Comparison of ENCODE assay signal across 8 mouse cellular contexts in the genomic region with DNA sequence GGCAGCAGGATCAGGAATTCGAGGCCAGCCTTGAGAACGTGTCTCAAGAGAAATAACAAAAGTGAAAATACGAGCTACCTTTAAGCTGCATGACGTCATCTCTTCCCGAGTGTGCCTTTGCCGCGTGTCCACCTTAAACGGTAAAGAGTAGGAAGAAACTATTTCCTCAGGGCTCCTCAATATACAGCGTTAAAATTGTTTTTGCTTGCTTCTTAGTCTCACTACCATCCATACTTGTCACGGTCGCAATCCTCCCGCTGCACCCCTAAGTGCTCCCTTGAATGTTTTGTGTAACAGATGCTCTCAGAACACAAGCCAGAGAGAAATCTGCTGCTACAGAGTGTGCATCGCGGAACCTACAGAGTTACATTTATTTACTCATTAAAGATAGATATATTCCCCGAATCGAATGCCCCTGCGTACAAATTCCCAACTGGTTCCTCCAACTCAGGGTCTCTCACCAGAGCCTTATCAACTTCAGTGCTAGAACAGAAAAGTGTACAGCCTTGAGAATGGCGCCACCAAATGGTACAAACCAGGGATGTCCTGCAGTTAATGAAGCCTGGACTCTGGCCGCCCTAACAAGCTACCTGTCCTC. TPM values are rescaled to one million over a fixed set of nuclear protein-coding genes. Genes with fewer than 3 reads are reported as not detected.
DNase-seq lines count a peak whose midpoint lies in the region; ATAC-seq and TF ChIP-seq lines count a peak whose summit lies in the region.

No protein-coding gene starts in this region.

- peak; percentile 68 for ATAC-seq in frontal cortex, adult (ENCODE audit: low TSS enrichment)
- ATAC-seq in lung, embryonic 15.5 days (ENCODE audit: borderline replicate concordance, extremely low read depth, low FRiP score, low TSS enrichment): peak; percentile 32; the same call in 1 of the 2 replicates

- DNase-seq in MN1 (ENCODE audit: low spot score): peak; percentile 76
- DNase-seq in cerebellum, adult 9-10 months: peak; percentile 92
- peak; percentile 70 for DNase-seq in hindbrain, embryonic 10.5 days (ENCODE audit: low spot score)
- DNase-seq in layer of hippocampus, adult 9-10 months (ENCODE audit: low spot score): peak; percentile 74
- peak; percentile 45 to 57 for DNase-seq in thymus, adult 18-20 months

- no peaks in the 10 kb centered on the region for H3K36me3 ChIP-seq in hindbrain, embryonic 10.5 days
- H3K36me3 ChIP-seq in lung, embryonic 15.5 days: no peaks in the 10 kb centered on the region

- H3K27me3 ChIP-seq in hindbrain, embryonic 10.5 days (ENCODE audit: insufficient read depth, poor library complexity, severe bottlenecking): no peaks in the 10 kb centered on the region
- no peaks in the 10 kb centered on the region for H3K27me3 ChIP-seq in lung, embryonic 15.5 days

- TF ChIP-seq CTCF in olfactory bulb, adult 2 months (IDR thresholded peaks at IDR 0.05; ENCODE audit: insufficient read depth, low read depth, low read length): no peak

- peak overlapping the region; percentile 45 for H3K9ac ChIP-seq in lung, embryonic 15.5 days

- H3K4me2 ChIP-seq in lung, embryonic 15.5 days: peak overlapping the region; percentile 64

- peak overlapping the region; percentile 92 for H3K27ac ChIP-seq in hindbrain, embryonic 10.5 days
- peak overlapping the region; percentile 59 for H3K27ac ChIP-seq in lung, embryonic 15.5 days
- no peak overlapping the region for H3K27ac ChIP-seq in olfactory bulb, adult 2 months (ENCODE audit: insufficient read depth, low read depth, low read length)

- no peak for TF ChIP-seq POLR2A in olfactory bulb, adult 2 months (IDR thresholded peaks at IDR 0.05; ENCODE audit: insufficient read depth, low read depth, low read length)

- under 1% methylated on average over 19 of the region's 19 CpGs for WGBS in hindbrain, embryonic 10.5 days
- 1% methylated on average over 19 of the region's 19 CpGs for WGBS in lung, embryonic 15.5 days
- 1% methylated on average over 19 of the region's 19 CpGs for WGBS in olfactory bulb, adult 2 months

- peaks cover 17% of the 10 kb centered on the region; the same call in 1 of the 2 replicates for H3K4me1 ChIP-seq in hindbrain, embryonic 10.5 days (replicated peaks)
- H3K4me1 ChIP-seq in lung, embryonic 15.5 days: peaks cover 7% of the 10 kb centered on the region; the same call in 1 of the 2 replicates
- H3K4me1 ChIP-seq in olfactory bulb, adult 2 months (ENCODE audit: control insufficient read depth, insufficient read depth, low read length): no peaks in the 10 kb centered on the region

- H3K4me3 ChIP-seq in hindbrain, embryonic 10.5 days: peak overlapping the region; percentile 90
- peak overlapping the region; percentile 92 for H3K4me3 ChIP-seq in lung, embryonic 15.5 days
- peak overlapping the region; percentile 82 for H3K4me3 ChIP-seq in olfactory bulb, adult 2 months (ENCODE audit: insufficient read depth, low read depth, low read length)

- H3K9me3 ChIP-seq in hindbrain, embryonic 10.5 days: 0 out of 2 replicates have a peak, but pooled peaks cover 2% of the 10 kb centered on the region
- no peaks in the 10 kb centered on the region for H3K9me3 ChIP-seq in lung, embryonic 15.5 days

RNA-seq across cellular contexts. Expression of gene Als2, which starts 0.7 kb away (rescaled TPM):
- 17.5 and 18.0 TPM in 2 replicates for polyA plus RNA-seq in hindbrain, embryonic 10.5 days (2016; fragmentation: Nextera tagmentation; extraction: Ambion mirVana)
- polyA plus RNA-seq in lung, embryonic 15.5 days (2015; fragmentation: Nextera tagmentation; extraction: Ambion mirVana): 9.8 and 10.7 TPM in 2 replicates
- polyA plus RNA-seq in olfactory bulb, adult 2 months (2012; ENCODE audit: insufficient read depth, insufficient read length, low replicate concordance, missing spikeins): not detected in 2 replicates

RNA-seq across cellular contexts. Expression of gene Cdk15, which starts 19.0 kb away (rescaled TPM):
- polyA plus RNA-seq in hindbrain, embryonic 10.5 days (2016; fragmentation: Nextera tagmentation; extraction: Ambion mirVana): 1.3 and 1.7 TPM in 2 replicates
- 0.18 TPM in 1 of 2 replicates, not detected in the other for polyA plus RNA-seq in lung, embryonic 15.5 days (2015; fragmentation: Nextera tagmentation; extraction: Ambion mirVana)
- not detected in 2 replicates for polyA plus RNA-seq in olfactory bulb, adult 2 months (2012; ENCODE audit: insufficient read depth, insufficient read length, low replicate concordance, missing spikeins)

Comparison
In these comparisons a context has a peak if more than half of its experiments do, and no peak if none do; other contexts are left out.
1. RNA of gene Als2, which starts 0.7 kb away (polyA plus RNA-seq): 17.5 to 18.0 TPM in hindbrain, embryonic 10.5 days and 9.8 to 10.7 TPM in lung, embryonic 15.5 days; not detected in olfactory bulb, adult 2 months; every median in the first group is over 10 times any median in the second.
2. Peak in every context shown above with its lines, with median percentiles within 50 percentile points of each other: DNase-seq and H3K4me3 ChIP-seq.